Mouse (Mus musculus): ENCODE data around the gene Chrna4. TPM values are rescaled to one million over a fixed set of nuclear protein-coding genes. Genes with fewer than 3 reads are reported as not detected.
A peak's percentile ranks its signal among the peaks of the same experiment; 100 is the strongest.

Chrna4 gene
- polyA plus RNA-seq (2015; fragmentation: Nextera tagmentation; extraction: Ambion mirVana) = 0.30 and 0.33 TPM in 2 replicates

- no peak within 1 kb of the TSS for H3K27ac ChIP-seq (ENCODE audit: low read depth, low read length)
- H3K9ac ChIP-seq (ENCODE audit: low read depth, low read length) = no peak within 1 kb of the TSS
- H3K36me3 ChIP-seq (ENCODE audit: control insufficient read depth, insufficient read depth) = no peaks in the 10 kb centered on the region
- H3K4me3 ChIP-seq (ENCODE audit: low read depth, low read length) = no peak within 1 kb of the TSS
- H3K4me1 ChIP-seq (replicated peaks; ENCODE audit: control insufficient read depth, insufficient read depth, low read length) = no peaks in the 10 kb centered on the region
- H3K9me3 ChIP-seq (ENCODE audit: control insufficient read depth) = no peaks in the 10 kb centered on the region
- no peak for ATAC-seq
- WGBS = 43% methylated on average over 3 of the region's 3 CpGs
- H3K27me3 ChIP-seq (replicated peaks; ENCODE audit: control insufficient read depth, insufficient read depth, low read length) = peaks cover 27% of the 10 kb centered on the region
- TF ChIP-seq CTCF (IDR thresholded peaks at IDR 0.05; ENCODE audit: low read depth) = no peak
- no peak within 1 kb of the TSS for H3K4me2 ChIP-seq (replicated peaks; ENCODE audit: low read depth)
These were observed at the start of gene Chrna4 for GRCm38 (mm10) chr2:181043437-181043836. Gene Chrna4 (minus strand): TSS chr2:181043546.

GRCm38 (mm10) chr2:181090123-181090522 is 46.8 kb upstream of the Chrna4 start:
- WGBS = 73% methylated on average over 3 of the region's 3 CpGs

GRCm38 (mm10) chr2:181084997-181085396 is 41.7 kb upstream of the Chrna4 start:
- 55% methylated on average over 8 of the region's 8 CpGs for WGBS
- Histone ChIP-seq H3K27me3 (replicated peaks; ENCODE audit: control insufficient read depth, insufficient read depth, low read length) (no peaks in the 10 kb centered on the region), H3K4me3 (ENCODE audit: low read depth, low read length) (no peak overlapping the region), H3K9ac (ENCODE audit: low read depth, low read length) (no peak overlapping the region), H3K27ac (ENCODE audit: low read depth, low read length) (no peak overlapping the region), H3K4me1 (replicated peaks; ENCODE audit: control insufficient read depth, insufficient read depth, low read length) (no peaks in the 10 kb centered on the region), H3K9me3 (ENCODE audit: control insufficient read depth) (no peaks in the 10 kb centered on the region), H3K36me3 (ENCODE audit: control insufficient read depth, insufficient read depth) (no peaks in the 10 kb centered on the region), H3K4me2 (replicated peaks; ENCODE audit: low read depth) (no peak overlapping the region)
- peak; percentile 56 for TF ChIP-seq CTCF (IDR thresholded peaks at IDR 0.05; ENCODE audit: low read depth)
- no peak for ATAC-seq

More at GRCm38 (mm10) chr2:181090123-181090522, 46.8 kb upstream of the Chrna4 start:
- Histone ChIP-seq H3K36me3 (ENCODE audit: control insufficient read depth, insufficient read depth) (no peaks in the 10 kb centered on the region), H3K27ac (ENCODE audit: low read depth, low read length) (no peak overlapping the region), H3K4me2 (replicated peaks; ENCODE audit: low read depth) (no peak overlapping the region), H3K4me1 (replicated peaks; ENCODE audit: control insufficient read depth, insufficient read depth, low read length) (no peaks in the 10 kb centered on the region), H3K9me3 (ENCODE audit: control insufficient read depth) (no peaks in the 10 kb centered on the region), H3K9ac (ENCODE audit: low read depth, low read length) (no peak overlapping the region), H3K4me3 (ENCODE audit: low read depth, low read length) (no peak overlapping the region), H3K27me3 (replicated peaks; ENCODE audit: control insufficient read depth, insufficient read depth, low read length) (no peaks in the 10 kb centered on the region)
- no peak for ATAC-seq
- no peak for TF ChIP-seq CTCF (IDR thresholded peaks at IDR 0.05; ENCODE audit: low read depth)

GRCm38 (mm10) chr2:181083945-181084344 is 40.6 kb upstream of the Chrna4 start:
- H3K9ac ChIP-seq (ENCODE audit: low read depth, low read length) = no peak overlapping the region
- no peak overlapping the region for H3K27ac ChIP-seq (ENCODE audit: low read depth, low read length)
- H3K36me3 ChIP-seq (ENCODE audit: control insufficient read depth, insufficient read depth) = no peaks in the 10 kb centered on the region
- H3K4me3 ChIP-seq (ENCODE audit: low read depth, low read length) = no peak overlapping the region
- no peak for ATAC-seq
- TF ChIP-seq CTCF (IDR thresholded peaks at IDR 0.05; ENCODE audit: low read depth) = no peak
- H3K9me3 ChIP-seq (ENCODE audit: control insufficient read depth) = no peaks in the 10 kb centered on the region
- H3K27me3 ChIP-seq (replicated peaks; ENCODE audit: control insufficient read depth, insufficient read depth, low read length) = no peaks in the 10 kb centered on the region
- H3K4me2 ChIP-seq (replicated peaks; ENCODE audit: low read depth) = no peak overlapping the region
- WGBS = 41% methylated on average over 4 of the region's 4 CpGs
- H3K4me1 ChIP-seq (replicated peaks; ENCODE audit: control insufficient read depth, insufficient read depth, low read length) = no peaks in the 10 kb centered on the region

GRCm38 (mm10) chr2:181080886-181081285 is 37.5 kb upstream of the Chrna4 start:
- Histone ChIP-seq H3K4me2 (replicated peaks; ENCODE audit: low read depth) (peak overlapping the region; percentile 9; the same call in 1 of the 2 replicates), H3K27me3 (replicated peaks; ENCODE audit: control insufficient read depth, insufficient read depth, low read length) (no peaks in the 10 kb centered on the region), H3K9me3 (ENCODE audit: control insufficient read depth) (no peaks in the 10 kb centered on the region), H3K4me3 (ENCODE audit: low read depth, low read length) (no peak overlapping the region), H3K36me3 (ENCODE audit: control insufficient read depth, insufficient read depth) (no peaks in the 10 kb centered on the region), H3K4me1 (replicated peaks; ENCODE audit: control insufficient read depth, insufficient read depth, low read length) (no peaks in the 10 kb centered on the region), H3K27ac (ENCODE audit: low read depth, low read length) (no peak overlapping the region), H3K9ac (ENCODE audit: low read depth, low read length) (no peak overlapping the region)
- ATAC-seq = peak; percentile 59
- WGBS = 49% methylated on average over 5 of the region's 5 CpGs
- no peak for TF ChIP-seq CTCF (IDR thresholded peaks at IDR 0.05; ENCODE audit: low read depth)

GRCm38 (mm10) chr2:181079518-181079917 is 36.2 kb upstream of the Chrna4 start:
- Histone ChIP-seq H3K4me1 (replicated peaks; ENCODE audit: control insufficient read depth, insufficient read depth, low read length) (no peaks in the 10 kb centered on the region), H3K9ac (ENCODE audit: low read depth, low read length) (no peak overlapping the region), H3K27me3 (replicated peaks; ENCODE audit: control insufficient read depth, insufficient read depth, low read length) (no peaks in the 10 kb centered on the region), H3K27ac (ENCODE audit: low read depth, low read length) (no peak overlapping the region), H3K4me2 (replicated peaks; ENCODE audit: low read depth) (no peak overlapping the region), H3K4me3 (ENCODE audit: low read depth, low read length) (no peak overlapping the region), H3K9me3 (ENCODE audit: control insufficient read depth) (no peaks in the 10 kb centered on the region), H3K36me3 (ENCODE audit: control insufficient read depth, insufficient read depth) (no peaks in the 10 kb centered on the region)
- 65% methylated on average over 2 of the region's 2 CpGs for WGBS
- TF ChIP-seq CTCF (IDR thresholded peaks at IDR 0.05; ENCODE audit: low read depth) = no peak
- no peak for ATAC-seq

GRCm38 (mm10) chr2:181078908-181079307 is 35.6 kb upstream of the Chrna4 start:
- no peaks in the 10 kb centered on the region for H3K9me3 ChIP-seq (ENCODE audit: control insufficient read depth)
- H3K27me3 ChIP-seq (replicated peaks; ENCODE audit: control insufficient read depth, insufficient read depth, low read length) = no peaks in the 10 kb centered on the region
- whole genome bisulfite sequencing = 81% methylated on average over 2 of the region's 2 CpGs
- no peak overlapping the region for H3K4me2 ChIP-seq (replicated peaks; ENCODE audit: low read depth)
- no peak for ATAC-seq
- H3K36me3 ChIP-seq (ENCODE audit: control insufficient read depth, insufficient read depth) = no peaks in the 10 kb centered on the region
- no peak overlapping the region for H3K9ac ChIP-seq (ENCODE audit: low read depth, low read length)
- H3K4me3 ChIP-seq (ENCODE audit: low read depth, low read length) = no peak overlapping the region
- TF ChIP-seq CTCF (IDR thresholded peaks at IDR 0.05; ENCODE audit: low read depth) = no peak
- no peak overlapping the region for H3K27ac ChIP-seq (ENCODE audit: low read depth, low read length)
- H3K4me1 ChIP-seq (replicated peaks; ENCODE audit: control insufficient read depth, insufficient read depth, low read length) = no peaks in the 10 kb centered on the region

Data from intestine, postnatal 0 days (tissue).